Mouse (Mus musculus): ENCODE results near the gene Sun2. TPM values are rescaled to one million over a fixed set of nuclear protein-coding genes. Genes with fewer than 3 reads are reported as not detected.

Sun2 gene
- total RNA-seq, 4 experiments from 2014 or later: 50.4 to 71.2 (median 63.2) TPM

DNA sequence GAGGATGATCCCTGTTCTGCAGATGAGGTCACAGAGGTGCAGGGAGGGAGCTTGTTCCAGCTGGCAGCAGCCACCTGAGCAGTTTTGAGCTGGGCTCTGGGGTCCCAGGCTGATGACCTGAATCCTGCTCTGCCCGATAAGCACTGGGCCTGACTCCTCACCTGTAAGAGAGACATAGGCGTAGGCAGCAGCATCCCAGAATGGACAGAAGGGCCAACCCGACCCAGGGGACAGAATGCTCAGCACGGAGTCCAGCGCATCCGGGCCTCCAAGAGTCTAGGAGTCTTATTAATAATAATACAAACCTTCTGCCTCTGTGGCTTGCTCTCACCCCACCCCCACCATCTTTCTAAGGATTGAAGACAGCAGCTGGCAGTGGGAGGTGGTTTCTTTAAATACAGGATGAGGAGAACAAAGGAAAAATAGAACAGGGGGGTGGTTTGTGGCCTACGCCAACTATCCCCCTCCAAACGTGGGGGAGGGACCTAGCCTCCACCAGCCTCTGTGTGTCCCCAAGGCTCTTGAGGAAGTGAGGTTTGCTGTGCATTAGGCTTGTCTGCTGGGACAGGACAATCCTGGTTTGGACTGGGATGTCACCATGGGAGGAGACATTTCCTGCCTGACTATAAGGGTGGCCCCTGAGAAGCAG, 13.8 kb upstream of the Sun2 start:
- peak in 1 of 2 experiments; percentile 78 for DNase-seq (ENCODE audit: low spot score in 2 of 2)

DNA sequence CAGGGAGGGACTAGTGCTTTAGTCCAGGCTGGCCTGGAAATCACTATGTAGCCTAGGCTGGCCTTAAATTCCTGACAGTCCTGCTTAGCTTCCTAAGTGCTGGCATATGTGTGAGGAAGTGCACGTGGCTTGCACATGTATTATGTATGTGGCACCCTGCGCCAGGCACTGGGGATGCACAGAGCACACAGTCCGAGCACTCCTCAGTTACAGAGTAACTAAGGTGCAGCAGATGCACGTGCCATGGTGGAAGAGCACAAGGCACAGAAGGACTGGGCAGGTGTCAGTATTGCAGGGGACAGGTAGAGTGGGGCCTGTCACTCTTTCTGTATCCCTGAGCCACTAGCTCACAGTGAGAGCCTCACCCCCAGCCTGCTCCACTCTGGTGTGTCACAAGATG, 12.8 kb upstream of the Sun2 start:
- DNase-seq (ENCODE audit: low spot score in 2 of 2): no peak

DNA sequence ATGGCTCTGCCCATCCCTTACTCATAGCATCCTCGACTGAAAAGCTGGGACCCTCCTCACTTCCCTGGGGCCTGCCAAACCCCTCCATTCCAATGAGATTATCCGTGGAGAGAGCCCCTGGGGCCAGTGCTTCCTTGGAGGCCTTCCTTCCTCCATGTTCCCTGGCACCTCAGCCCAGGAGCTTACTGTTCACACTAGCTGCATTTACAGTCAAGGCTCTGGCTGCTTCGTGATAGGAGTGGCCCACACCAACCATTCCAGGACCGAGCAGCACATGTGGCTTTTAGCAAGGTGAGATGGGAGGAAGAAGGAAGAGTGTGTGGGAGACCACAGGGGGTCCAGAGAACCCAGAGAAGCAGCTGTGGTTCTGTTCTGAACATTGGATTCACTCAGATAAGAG, 11.5 kb upstream of the Sun2 start:
- DNase-seq (ENCODE audit: low spot score in 2 of 2): no peak

DNA sequence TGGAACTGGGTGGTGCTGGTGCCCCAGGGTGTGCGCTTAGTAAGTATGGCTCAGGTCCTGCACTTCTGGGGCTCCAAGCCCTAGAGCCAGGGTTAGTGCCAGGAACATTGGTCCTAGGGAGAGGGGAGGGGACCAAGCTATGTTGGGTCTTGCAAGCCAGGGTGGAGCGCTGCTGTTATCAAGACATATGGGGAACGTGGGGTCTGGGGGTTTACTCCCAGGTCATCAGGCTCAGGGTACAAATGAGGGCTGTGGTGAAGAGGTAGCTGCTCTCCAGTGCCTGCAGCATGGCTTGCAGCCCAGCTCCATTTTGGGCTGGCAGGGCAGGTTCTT, 11.1 kb upstream of the Sun2 start:
- no peak for DNase-seq (ENCODE audit: low spot score in 2 of 2)

DNA sequence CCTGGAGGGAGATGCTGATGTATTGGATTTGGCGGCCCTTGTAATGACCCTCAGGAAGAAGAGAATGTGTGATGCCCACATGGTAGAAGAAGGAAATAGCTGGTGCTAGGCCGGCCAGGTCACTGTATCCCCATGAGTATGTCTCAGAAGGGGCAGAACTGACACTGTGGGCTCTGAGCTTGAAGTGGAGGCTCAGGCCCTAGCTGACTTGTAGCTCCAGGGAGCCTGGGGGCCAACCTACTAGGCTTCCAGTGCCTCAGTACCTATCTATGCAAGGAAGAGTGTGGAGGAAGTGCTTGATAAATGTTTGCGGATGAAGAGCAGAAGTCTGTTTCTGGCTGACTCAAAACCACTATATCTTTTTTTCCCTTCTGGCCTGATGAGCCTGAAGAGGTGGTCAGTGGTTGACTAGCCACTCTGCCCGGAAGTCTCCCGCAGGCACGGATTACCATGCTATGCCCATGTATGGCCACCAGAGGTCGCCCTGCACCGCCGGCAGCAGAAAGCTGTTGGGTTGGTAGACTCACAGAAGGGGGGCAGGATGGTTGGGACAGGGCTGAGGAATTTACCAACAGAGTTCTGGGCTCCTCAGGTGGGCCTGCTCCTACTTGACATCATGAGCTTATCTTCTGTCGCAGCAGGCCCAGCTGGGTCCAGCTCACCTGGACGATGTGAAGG, 10.5 kb upstream of the Sun2 start:
- DNase-seq (ENCODE audit: low spot score in 2 of 2): peak in 1 of 2 experiments; percentile 74

DNA sequence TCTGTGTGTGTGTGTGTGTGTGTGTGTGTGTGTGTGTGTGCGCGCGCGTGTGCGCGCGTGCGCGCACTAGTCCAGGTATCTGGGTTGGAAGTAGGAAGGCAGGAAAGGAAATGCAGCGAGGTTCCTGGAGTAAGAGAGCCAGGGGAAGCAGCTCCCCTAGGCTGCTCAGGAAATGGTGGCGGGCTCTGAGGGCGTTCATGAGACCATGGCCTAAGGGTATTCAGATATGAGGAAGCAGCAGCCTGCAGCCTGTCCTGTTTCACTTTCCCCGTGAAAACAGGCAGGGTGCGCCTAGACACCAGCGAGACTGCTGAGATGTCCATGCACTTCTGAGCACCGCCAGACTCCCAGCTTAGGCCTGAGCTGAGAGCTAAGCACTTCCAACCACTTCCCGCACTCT, 9.4 kb upstream of the Sun2 start:
- no peak for DNase-seq (ENCODE audit: low spot score in 2 of 2)

DNA sequence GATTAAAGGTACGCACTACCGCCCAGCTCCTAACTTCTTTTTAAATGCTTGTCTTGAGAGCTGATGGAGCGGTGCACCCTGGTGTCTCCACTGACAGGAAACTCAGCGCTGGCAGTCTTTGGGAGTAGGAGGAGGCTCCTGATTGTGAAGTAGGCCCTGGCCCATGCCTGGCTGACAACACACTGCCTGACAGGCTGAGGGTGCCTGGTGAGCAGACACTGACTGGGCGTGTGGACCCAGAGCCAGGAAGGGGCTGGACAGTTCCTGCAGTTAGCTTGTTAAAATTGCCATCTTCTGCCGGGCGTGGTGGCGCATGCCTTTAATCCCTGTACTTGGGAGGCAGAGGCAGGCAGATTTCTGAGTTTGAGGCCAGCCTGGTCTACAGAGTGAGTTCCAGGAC, 7.9 kb upstream of the Sun2 start:
- DNase-seq (ENCODE audit: low spot score in 2 of 2): no peak

DNA sequence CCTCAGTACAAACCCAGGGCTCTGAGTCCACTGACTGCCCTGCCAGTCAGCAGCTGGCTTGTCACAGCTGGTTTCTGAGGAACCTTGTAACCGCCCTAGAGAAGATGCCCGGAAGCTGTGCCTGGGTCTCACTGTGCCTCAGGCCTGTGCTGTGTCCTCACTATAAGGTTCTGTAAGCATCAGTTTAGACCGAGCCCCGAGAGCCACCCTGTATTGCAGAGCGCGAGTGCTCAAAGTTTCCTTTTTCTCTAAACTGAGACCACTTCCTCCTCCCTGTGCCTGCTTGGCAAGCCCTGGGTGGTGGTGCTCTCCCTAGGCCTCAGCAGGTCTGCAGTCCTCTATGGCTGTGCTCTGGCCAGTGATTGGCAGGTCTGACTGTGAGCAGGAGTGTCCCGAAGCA, 6.8 kb upstream of the Sun2 start:
- no peak for DNase-seq (ENCODE audit: low spot score in 2 of 2)

DNA sequence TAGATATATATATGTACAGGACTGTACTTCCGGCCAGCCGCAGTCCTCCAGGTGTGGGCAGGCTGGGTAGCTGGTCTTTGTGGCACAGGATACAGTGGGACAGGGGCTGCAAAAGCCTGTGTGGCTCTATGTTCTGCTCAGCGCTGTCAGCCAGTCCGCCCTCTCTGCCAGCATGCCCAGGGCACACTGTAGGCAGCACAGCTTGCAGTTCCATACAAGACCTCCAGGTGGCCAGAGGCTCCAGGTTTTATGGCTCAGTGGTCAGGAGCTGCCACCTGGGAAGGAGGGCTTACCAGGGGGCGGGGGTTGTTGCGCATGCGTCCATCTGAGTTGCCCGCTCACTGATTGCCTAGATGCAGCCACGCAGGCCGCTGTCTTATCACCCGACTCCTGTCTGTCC, 5.7 kb upstream of the Sun2 start:
- no peak for DNase-seq (ENCODE audit: low spot score in 2 of 2)

DNA sequence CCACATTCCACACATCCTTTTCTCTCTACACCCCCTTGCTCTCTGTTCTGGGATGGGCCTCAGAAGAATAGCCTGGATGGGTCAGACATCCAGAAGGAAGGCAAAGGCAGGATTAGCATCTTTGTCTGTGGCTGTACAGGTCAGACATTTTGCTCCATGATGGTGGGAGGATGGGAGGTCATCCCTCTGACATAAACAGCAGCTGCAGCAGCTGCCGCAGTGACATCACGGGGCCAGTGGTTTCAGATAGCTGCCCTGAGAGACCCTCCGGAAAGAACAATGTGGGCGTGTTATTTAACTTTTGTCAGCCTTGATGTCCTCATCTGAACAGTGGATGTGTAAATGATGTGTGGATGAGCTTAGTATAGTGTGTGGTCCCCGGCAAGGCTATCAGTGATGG, 3.5 kb upstream of the Sun2 start:
- DNase-seq (ENCODE audit: low spot score in 2 of 2): no peak

DNA sequence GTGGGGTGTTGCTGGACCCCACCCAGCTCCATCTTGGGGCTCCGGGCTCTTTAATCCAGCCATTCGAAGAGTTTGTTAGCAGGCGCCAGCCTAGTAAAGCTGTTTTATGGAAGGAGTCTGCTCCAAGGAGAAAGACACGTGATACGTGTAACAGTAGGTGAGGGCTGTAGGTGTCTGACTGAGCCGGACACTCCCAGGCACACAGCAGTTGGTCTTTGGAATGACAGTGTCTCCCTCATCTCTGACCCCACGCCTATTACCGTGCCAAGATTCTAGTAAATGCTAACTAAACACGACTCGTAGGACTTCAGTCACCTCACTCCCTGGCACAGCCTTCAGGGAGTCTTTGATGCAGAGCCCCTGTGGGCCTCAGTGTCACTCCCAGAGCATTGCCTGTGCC, 3.0 kb upstream of the Sun2 start:
- DNase-seq (ENCODE audit: low spot score in 2 of 2): no peak

DNA sequence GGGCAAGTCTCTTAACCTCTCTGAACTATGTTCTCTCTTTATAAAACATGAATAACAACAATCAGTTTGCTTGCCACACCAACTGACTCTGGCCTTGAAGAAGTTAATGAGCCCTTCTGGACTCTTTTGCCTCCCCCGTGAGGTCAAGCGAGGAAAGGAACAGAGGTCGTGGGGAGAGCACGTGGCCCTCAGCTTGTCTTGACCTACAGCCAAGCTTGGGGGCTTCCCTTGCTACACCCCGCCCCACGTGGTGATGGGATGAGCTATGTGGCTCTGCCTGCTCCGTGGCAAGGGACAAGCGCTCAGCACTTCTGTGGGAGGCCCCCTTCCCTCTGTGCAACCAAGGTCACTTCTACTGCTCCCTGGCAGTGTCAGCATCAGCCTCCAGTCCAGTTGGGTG, 2.4 kb upstream of the Sun2 start:
- DNase-seq (ENCODE audit: low spot score in 2 of 2): no peak

DNA sequence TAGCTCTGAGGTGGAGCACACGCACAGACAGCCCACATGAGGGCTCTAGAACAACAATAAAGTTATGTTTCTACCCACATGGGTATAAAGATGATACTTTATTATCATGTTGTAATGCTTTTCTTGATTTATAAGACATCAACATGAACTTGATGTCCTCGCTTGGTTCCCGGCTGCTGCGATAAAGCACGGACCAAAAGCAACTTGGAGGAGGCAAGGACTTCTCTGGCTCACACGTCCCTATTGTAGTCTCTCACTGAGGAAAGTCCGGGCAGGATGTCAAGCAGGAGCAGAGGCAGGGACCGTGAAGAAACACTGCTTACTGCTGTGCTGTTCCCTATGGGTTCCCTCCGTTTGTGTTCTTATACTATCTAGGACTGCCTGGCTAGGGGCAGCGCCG, 1.7 kb upstream of the Sun2 start:
- DNase-seq (ENCODE audit: low spot score in 2 of 2): no peak

DNA sequence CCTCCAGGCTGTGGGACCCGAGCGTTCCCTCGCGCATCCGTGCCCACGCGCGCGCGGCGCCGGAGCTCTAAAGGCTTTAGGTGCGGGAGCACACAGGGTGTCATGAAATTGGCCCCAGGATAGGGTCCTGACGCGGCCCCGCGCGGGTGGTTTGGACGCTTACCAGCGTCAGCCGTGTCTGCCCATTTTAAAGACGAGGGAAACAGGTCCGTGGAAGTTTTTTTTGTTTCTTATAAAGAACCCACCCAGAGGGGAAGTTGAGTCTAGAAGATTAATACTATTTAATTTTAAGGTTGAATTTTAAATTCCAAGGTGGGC, 329 bp upstream of the Sun2 start:
- no peak for DNase-seq (ENCODE audit: low spot score in 2 of 2)

DNA sequence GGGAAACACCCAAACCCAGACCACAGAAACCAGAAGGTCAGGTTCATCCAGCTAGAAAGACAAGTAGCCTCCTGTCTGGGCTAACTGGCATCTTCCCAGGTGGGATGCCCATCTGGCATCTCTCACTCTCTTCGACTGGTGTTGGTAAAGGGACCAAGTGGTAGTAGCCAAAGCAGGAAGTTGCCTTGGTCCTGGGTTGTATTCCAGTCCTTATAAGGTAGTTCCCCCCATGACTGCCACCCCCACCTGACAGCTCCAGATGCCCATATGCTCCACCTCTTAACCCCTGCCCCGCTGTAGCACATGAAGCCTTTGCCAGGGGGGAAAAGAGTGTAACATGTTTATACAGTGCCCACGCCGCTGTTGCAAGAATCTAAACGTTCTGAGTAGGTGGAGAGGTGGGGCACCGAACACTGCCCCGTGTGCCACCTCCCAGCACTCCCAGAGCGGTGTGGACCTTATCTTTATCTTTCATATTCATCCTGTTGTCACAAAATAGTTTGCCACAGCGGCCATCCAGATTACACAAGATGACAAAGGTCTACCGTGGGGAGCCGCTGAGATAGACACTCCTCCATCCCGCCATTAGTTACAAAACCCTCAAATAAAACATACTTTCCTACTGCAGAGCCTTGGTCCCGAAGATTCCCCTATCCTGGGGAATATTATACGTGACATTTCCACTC, 1.0 kb downstream of the Sun2 start:
- DNase-seq (ENCODE audit: low spot score in 2 of 2): no peak

DNA sequence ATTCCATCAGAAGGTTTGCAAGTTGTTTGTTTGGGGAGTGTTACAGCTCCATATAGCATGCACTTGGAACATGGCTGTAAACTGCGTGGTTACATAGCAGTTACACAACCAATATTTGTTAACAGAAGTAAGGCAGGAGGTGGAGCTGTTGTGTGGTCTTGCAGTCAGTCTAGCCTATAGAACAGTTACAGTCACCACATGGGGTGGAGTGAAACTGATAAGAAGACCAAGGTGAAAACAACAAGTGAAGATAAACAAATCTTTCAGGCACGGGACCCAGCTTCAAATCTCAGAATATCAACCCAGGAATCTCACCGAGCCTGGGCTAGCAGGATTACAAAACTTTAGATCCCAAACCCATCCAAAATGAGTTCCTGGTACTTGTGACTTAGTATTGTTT, 1.6 kb downstream of the Sun2 start:
- no peak for DNase-seq (ENCODE audit: low spot score in 2 of 2)

DNA sequence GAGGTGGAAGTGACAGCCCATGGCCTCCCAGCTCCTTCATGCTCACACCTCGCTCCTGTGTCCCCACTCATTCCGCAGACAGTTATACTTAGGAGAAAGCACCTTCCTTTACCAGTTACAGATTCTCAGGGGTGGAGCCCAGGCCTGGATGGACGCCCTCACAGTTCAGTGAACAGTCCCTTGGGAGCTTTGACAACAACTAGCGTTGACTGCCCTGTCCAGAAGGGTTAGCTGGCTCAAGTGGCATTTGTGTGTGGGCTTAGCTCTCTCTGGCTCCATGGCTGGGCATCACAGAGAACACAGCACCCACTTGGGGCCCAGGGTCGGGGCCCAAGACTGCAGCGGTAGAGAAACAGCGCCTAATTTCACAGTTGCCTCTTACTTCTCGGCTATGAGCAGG, 8.0 kb downstream of the Sun2 start:
- no peak for DNase-seq (ENCODE audit: low spot score in 2 of 2)

DNA sequence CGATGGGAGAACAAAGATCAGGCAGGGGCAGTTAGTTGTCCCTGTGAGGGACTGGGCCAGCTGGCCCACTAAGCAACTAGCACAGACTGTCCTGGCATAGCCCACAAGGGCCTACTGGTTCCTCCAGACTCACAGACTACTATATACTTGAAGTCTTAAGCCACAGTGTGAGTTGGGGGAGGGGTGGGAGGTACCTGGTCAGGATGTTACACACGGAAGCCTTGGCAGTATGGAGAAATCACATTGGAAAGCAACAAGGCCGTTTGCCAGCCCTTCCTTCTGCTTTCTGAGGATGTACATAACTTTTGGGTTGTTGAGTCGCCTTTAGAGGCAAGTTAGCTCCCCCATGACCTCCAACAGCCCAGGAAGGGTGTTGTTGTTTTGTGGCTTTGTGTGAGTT, 8.7 kb downstream of the Sun2 start:
- no peak for DNase-seq (ENCODE audit: low spot score in 2 of 2)

DNA sequence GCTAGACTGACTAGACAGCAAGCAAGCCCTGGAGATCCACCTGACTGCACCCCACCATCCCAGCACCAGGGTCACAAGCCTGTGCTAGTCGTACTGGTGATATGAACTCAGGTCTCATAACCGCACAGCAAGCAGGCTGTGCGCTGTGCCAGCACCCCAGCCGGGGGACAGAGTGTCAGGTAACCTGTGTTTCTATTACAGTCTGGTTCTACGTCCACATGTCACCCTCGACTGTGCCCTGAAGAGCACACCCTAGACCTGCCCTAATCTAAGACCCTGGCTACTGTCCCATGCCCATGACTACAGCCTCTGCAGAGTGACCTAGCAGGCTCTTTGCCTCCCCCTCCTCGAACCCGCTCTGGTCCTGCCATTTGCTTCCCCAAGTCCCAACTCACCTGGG, 9.1 kb downstream of the Sun2 start:
- no peak for DNase-seq (ENCODE audit: low spot score in 2 of 2)

DNA sequence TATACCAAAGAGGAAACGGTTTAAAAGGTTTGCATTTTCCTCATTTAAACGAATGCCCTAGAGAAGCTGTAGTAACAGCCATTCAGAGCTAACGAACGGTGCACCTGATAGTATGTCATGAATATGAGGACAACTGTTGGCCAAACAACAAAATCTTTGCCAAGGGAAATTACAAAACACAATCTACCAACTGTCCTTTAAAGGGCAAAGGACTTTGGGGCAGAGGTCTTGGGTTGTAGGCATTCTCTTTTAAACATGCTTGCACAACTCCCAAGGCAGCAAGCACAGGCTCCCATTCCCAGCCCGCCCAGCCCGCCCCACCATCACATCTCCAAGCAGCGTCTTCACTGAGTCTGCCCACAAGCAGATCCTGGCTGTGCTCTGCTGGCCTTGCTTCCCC, 10.8 kb downstream of the Sun2 start:
- no peak for DNase-seq (ENCODE audit: low spot score in 2 of 2)

DNA sequence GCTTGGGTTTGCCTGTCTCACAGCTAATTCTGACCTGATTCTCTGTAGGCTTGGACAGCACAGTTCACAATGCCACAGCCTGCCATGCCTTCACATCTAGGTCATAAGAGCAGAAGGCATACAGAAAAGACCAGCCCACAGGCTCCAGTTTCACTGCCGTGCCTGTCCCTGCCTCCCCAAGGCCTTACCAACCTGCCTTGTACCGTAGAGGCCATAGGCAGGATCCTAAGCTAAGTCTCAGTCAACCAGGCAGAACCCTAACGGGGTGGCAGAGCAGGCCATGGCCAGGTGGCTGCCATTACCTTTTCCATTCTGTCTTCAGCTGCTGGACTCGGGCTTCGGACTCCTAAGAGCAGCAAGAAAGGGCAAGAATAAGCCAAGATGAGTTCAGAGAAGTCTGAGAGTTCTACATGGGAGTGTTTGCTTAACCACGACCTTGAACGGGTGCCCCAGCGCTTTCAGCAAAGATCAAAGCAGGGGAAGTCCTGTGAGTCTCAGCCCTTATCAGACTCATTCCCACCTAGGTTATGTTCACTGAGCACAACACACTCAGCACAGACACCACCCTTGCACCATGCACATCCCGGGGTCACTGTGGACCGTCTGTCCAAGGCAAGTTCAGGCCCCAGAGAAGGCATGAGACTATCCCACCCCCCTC, 13.5 kb downstream of the Sun2 start:
- DNase-seq (ENCODE audit: low spot score in 2 of 2): no peak

DNA sequence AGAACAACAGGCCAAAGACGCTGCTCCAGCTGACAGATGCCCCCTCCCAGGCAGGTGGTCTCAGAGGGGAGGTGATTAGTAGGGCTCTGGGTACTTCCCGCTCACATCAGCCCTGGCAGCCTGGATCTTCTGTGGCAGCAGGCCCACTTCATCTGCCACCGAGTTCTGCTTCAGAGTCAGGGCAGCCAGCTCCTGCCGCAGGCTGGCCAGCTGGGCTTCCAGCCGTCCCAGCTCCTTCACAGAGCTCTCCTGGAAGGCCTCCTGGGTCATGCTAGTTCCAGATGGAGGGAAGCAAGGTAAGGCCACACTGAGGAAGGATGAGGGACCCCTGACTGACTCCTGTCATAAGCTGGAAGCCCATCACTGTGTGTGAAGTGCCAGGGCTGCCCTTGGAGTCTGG, 14.0 kb downstream of the Sun2 start:
- DNase-seq (ENCODE audit: low spot score in 2 of 2): no peak

DNA sequence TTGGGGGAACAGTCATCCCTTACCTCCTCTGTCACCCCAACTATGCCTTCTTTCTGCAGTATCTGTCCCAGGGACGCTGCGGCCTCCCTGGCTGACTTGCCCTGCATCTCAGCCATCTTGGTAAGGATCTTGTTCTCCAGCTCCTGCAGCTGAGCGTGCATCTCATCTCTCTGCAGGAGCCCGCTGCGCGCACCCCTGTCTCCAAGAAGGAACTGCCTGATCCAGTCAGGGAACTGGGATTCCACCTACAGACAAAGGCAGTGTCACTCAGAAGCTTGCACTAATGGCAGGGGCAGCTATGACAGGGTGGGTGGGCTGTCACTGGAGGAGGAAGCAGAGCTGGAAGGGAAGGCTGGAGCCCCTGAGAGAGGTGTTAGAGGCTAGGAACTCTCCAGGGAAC, 14.5 kb downstream of the Sun2 start:
- DNase-seq (ENCODE audit: low spot score in 2 of 2): peak in 1 of 2 experiments; percentile 44

Measured in left cerebral cortex, adult 8-10 months (tissue).